Mouse (Mus musculus): ENCODE results near the gene Herc1. TPM values are rescaled to one million over a fixed set of nuclear protein-coding genes. Genes with fewer than 3 reads are reported as not detected.

The Herc1 gene
- total and polyA plus RNA-seq, 2 experiments: 5.6 to 30.9 TPM

DNA sequence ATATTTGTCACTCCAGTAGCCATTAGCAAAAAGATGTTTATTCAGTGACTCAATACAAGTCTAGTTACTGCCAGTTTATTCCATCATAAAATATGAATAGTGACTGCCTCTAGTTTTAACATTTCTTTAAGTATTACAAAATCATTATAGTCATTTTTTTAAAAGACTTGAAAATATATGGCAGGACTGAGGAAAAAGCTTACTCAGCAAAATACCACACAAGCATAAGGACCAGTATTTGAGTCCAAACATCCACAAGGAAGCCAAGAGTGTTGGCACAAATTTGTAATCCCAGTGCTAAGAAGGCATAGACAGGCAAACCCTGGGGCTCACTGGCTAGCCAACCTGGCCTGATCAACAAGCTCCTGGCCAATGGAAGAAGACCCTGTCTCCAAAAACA is 143.7 kb downstream of the Herc1 start:
- Histone ChIP-seq H3K27ac (replicated peaks; ENCODE audit: insufficient read depth, low read depth, low read length) (no peak overlapping the region), H3K36me3 (ENCODE audit: control insufficient read depth, insufficient read depth, low read length) (peaks cover 70% of the 10 kb centered on the region), H3K9ac (ENCODE audit: low read depth, low read length) (no peak overlapping the region), H3K4me1 (ENCODE audit: control insufficient read depth, insufficient read depth, low read length) (no peaks in the 10 kb centered on the region), H3K4me3 (ENCODE audit: insufficient read depth, low read depth, low read length) (no peak overlapping the region), H3K79me2 (ENCODE audit: control insufficient read depth, insufficient read depth, low read length) (no peaks in the 10 kb centered on the region), H3K27me3 (ENCODE audit: control insufficient read depth, insufficient read depth, low read length) (no peaks in the 10 kb centered on the region)
- TF ChIP-seq POLR2A (IDR thresholded peaks at IDR 0.05; ENCODE audit: extremely low read depth, insufficient read depth, low read length) (no peak), CTCF (IDR thresholded peaks at IDR 0.05; ENCODE audit: low read depth, low read length) (no peak)
- no peak for DNase-seq (ENCODE audit: extremely low read depth, low read depth, low spot score)

DNA sequence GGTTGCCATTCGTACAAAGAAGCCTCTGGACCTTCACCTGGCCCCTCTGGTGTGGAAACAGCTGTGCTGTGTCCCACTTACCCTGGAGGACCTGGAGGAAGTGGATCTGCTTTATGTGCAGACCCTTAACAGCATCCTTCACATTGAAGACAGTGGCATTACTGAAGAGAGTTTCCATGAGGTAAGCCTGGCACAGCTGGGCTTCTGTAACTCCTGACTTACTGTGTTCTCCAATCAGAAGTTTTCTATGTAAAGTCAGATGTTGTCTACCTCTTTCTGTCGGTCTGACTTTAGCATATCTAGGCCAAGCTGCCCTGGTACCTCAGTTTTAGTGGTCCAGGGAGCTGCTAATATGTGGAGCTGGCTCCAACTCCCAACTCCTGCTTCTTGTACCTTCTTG is 151.0 kb downstream of the Herc1 start:
- H3K4me1 ChIP-seq (ENCODE audit: control insufficient read depth, insufficient read depth, low read length): no peaks in the 10 kb centered on the region
- H3K9ac ChIP-seq (ENCODE audit: low read depth, low read length): no peak overlapping the region
- TF ChIP-seq POLR2A (IDR thresholded peaks at IDR 0.05; ENCODE audit: extremely low read depth, insufficient read depth, low read length) (no peak), CTCF (IDR thresholded peaks at IDR 0.05; ENCODE audit: low read depth, low read length) (no peak)
- no peak for DNase-seq (ENCODE audit: extremely low read depth, low read depth, low spot score)
- WGBS: 89% methylated on average over 2 of the region's 2 CpGs
- H3K27me3 ChIP-seq (ENCODE audit: control insufficient read depth, insufficient read depth, low read length): no peaks in the 10 kb centered on the region
- H3K27ac ChIP-seq (replicated peaks; ENCODE audit: insufficient read depth, low read depth, low read length): no peak overlapping the region
- no peak overlapping the region for H3K4me3 ChIP-seq (ENCODE audit: insufficient read depth, low read depth, low read length)
- no peaks in the 10 kb centered on the region for H3K79me2 ChIP-seq (ENCODE audit: control insufficient read depth, insufficient read depth, low read length)
- H3K36me3 ChIP-seq (ENCODE audit: control insufficient read depth, insufficient read depth, low read length): peaks cover 51% of the 10 kb centered on the region

DNA sequence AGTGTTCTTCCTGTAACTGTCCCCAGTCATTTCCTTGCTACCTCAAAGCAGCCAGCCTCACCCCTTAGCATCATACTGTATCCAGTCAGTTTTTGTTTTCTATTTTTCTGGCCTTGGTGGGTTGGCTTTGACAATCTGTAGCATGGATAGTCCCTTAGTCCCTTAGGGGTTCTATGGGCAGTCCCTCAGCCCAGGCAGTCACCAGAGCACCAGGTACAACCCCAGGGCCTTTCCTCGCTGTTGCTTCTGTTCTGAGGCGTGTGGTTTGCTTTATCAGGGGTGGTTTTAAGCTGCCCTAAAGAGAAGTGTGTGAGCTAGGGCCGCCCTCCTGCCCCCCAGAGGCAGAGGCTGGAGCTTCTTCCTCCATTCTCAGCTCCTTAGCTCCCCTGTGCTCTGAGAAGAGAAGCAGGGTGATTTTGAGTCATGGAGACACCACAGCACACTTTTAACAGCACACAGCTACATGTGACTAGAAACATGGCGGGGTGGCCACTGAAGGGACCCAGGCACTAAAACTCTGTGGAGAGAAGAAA is 153.7 kb downstream of the Herc1 start:
- H3K4me1 ChIP-seq (ENCODE audit: control insufficient read depth, insufficient read depth, low read length): no peaks in the 10 kb centered on the region
- H3K4me3 ChIP-seq (ENCODE audit: insufficient read depth, low read depth, low read length): no peak overlapping the region
- peaks cover 31% of the 10 kb centered on the region for H3K36me3 ChIP-seq (ENCODE audit: control insufficient read depth, insufficient read depth, low read length)
- TF ChIP-seq POLR2A (IDR thresholded peaks at IDR 0.05; ENCODE audit: extremely low read depth, insufficient read depth, low read length): no peak
- TF ChIP-seq CTCF (IDR thresholded peaks at IDR 0.05; ENCODE audit: low read depth, low read length): no peak
- H3K27ac ChIP-seq (replicated peaks; ENCODE audit: insufficient read depth, low read depth, low read length): no peak overlapping the region
- 95% methylated on average over 4 of the region's 4 CpGs for WGBS
- no peak for DNase-seq (ENCODE audit: extremely low read depth, low read depth, low spot score)
- H3K27me3 ChIP-seq (ENCODE audit: control insufficient read depth, insufficient read depth, low read length): no peaks in the 10 kb centered on the region
- H3K9ac ChIP-seq (ENCODE audit: low read depth, low read length): no peak overlapping the region
- H3K79me2 ChIP-seq (ENCODE audit: control insufficient read depth, insufficient read depth, low read length): no peaks in the 10 kb centered on the region

DNA sequence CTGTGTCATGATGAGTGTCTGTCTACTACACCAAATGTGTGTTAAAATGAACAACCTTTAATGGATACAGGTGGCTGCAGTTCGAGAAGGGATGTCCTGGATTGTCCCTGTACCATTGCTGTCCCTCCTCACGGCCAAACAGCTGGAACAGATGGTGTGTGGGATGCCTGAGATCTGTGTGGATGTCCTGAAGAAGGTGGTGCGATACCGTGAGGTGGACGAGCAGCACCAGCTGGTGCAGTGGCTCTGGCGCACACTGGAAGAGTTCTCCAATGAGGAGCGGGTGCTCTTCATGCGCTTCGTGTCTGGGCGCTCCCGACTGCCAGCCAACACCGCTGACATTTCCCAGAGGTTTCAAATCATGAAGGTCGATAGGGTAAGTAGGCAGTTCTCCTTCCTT is 154.3 kb downstream of the Herc1 start:
- Histone ChIP-seq H3K27me3 (ENCODE audit: control insufficient read depth, insufficient read depth, low read length) (no peaks in the 10 kb centered on the region), H3K4me1 (ENCODE audit: control insufficient read depth, insufficient read depth, low read length) (no peaks in the 10 kb centered on the region), H3K79me2 (ENCODE audit: control insufficient read depth, insufficient read depth, low read length) (no peaks in the 10 kb centered on the region), H3K36me3 (ENCODE audit: control insufficient read depth, insufficient read depth, low read length) (peaks cover 30% of the 10 kb centered on the region), H3K4me3 (ENCODE audit: insufficient read depth, low read depth, low read length) (no peak overlapping the region), H3K9ac (ENCODE audit: low read depth, low read length) (no peak overlapping the region), H3K27ac (replicated peaks; ENCODE audit: insufficient read depth, low read depth, low read length) (no peak overlapping the region)
- 93% methylated on average over 13 of the region's 13 CpGs for WGBS
- TF ChIP-seq POLR2A (IDR thresholded peaks at IDR 0.05; ENCODE audit: extremely low read depth, insufficient read depth, low read length) (no peak), CTCF (IDR thresholded peaks at IDR 0.05; ENCODE audit: low read depth, low read length) (no peak)
- no peak for DNase-seq (ENCODE audit: extremely low read depth, low read depth, low spot score)

DNA sequence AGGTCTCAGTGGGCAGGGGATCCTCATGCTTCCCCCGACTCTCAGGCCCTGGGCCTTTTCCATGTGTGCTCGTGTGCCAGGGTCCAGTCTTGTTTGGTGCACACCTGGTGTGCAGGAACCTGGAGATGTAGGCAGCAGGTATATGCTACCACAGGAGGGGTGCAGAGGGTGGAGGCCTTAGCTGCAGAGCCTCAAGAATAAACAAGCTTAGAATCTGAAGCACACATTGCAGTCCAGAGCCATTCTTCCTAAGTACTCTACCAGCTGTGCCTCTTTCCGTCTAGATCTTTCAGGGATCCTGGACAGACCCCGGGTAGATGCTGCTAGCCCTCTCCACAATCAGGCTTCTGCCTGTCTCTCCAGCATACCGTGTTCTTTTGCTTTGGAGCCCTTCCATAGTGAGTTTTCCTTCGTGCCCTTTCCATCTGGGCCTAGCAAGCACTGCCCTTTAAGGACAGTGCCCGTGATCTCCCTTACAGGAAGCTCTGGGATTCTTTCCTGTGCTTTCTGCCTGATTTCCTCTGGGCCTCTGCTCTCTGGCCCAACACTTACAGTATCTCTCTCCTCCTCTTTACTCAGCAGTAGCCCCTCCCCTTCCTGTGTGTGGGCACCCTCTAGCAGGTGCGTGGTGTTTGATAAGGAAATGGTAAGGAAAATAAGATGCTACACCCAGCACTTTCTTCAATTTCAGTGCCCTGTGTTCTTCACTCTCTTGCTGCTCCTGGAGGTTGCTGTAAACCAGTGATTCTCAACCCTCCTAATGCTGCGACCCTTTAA is 155.1 kb downstream of the Herc1 start:
- H3K27ac ChIP-seq (replicated peaks; ENCODE audit: insufficient read depth, low read depth, low read length): no peak overlapping the region

DNA sequence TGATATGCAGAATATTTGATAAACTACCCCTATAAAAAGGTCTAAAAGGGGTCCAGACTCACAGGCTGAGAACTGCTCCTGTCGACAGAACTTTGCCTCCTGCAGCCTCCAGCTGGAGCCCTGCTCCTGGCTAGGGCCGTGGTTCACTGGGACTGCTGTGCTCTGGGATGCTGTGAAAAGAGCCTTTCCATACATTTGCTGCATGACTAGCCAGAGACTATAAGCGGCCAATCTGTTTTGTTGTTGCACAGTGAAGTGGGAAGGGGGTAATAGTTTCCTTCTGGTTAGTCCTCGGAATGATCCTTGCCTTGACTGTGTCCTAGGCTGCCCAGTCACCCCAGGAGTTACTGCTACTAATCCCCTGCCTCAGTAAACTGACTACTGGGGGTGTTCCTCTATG is 155.8 kb downstream of the Herc1 start:
- TF ChIP-seq CTCF (IDR thresholded peaks at IDR 0.05; ENCODE audit: low read depth, low read length) (no peak), POLR2A (IDR thresholded peaks at IDR 0.05; ENCODE audit: extremely low read depth, insufficient read depth, low read length) (no peak)
- no peaks in the 10 kb centered on the region for H3K27me3 ChIP-seq (ENCODE audit: control insufficient read depth, insufficient read depth, low read length)
- no peaks in the 10 kb centered on the region for H3K79me2 ChIP-seq (ENCODE audit: control insufficient read depth, insufficient read depth, low read length)
- H3K4me1 ChIP-seq (ENCODE audit: control insufficient read depth, insufficient read depth, low read length): peaks cover 6% of the 10 kb centered on the region
- no peak overlapping the region for H3K27ac ChIP-seq (replicated peaks; ENCODE audit: insufficient read depth, low read depth, low read length)
- 89% methylated on average over 4 of the region's 4 CpGs for WGBS
- H3K4me3 ChIP-seq (ENCODE audit: insufficient read depth, low read depth, low read length): no peak overlapping the region
- peaks cover 19% of the 10 kb centered on the region for H3K36me3 ChIP-seq (ENCODE audit: control insufficient read depth, insufficient read depth, low read length)
- H3K9ac ChIP-seq (ENCODE audit: low read depth, low read length): no peak overlapping the region
- DNase-seq (ENCODE audit: extremely low read depth, low read depth, low spot score): no peak

More for the DNA sequence above, 155.1 kb downstream of the Herc1 start:
- Histone ChIP-seq H3K79me2 (ENCODE audit: control insufficient read depth, insufficient read depth, low read length) (no peaks in the 10 kb centered on the region), H3K9ac (ENCODE audit: low read depth, low read length) (no peak overlapping the region), H3K4me1 (ENCODE audit: control insufficient read depth, insufficient read depth, low read length) (0 out of 2 replicates have a peak, but pooled peaks cover 2% of the 10 kb centered on the region), H3K4me3 (ENCODE audit: insufficient read depth, low read depth, low read length) (no peak overlapping the region), H3K27me3 (ENCODE audit: control insufficient read depth, insufficient read depth, low read length) (no peaks in the 10 kb centered on the region), H3K36me3 (ENCODE audit: control insufficient read depth, insufficient read depth, low read length) (peaks cover 26% of the 10 kb centered on the region)
- no peak for DNase-seq (ENCODE audit: extremely low read depth, low read depth, low spot score)
- TF ChIP-seq POLR2A (IDR thresholded peaks at IDR 0.05; ENCODE audit: extremely low read depth, insufficient read depth, low read length) (no peak), CTCF (IDR thresholded peaks at IDR 0.05; ENCODE audit: low read depth, low read length) (no peak)
- 82% methylated on average over 9 of the region's 9 CpGs for WGBS
